Mouse (Mus musculus) macrophage (primary cell): Measurements from ENCODE around the gene Ptpru. TPM values are rescaled to one million over a fixed set of nuclear protein-coding genes. Genes with fewer than 3 reads are reported as not detected.
A peak's percentile ranks its signal among the peaks of the same experiment; 100 is the strongest.

Source experiments
- H3K27ac ChIP-seq: fragments of 350-480 bp; formaldehyde crosslinking; 2 replicates; pipeline ENCODE4 v1.9.0; 2021
- H3K36me3 ChIP-seq: fragments of 350-480 bp; formaldehyde crosslinking; 2 replicates; pipeline ENCODE4 v1.9.0; 2021; ENCODE audit errors: inconsistent target
- H3K4me3 ChIP-seq: fragments of 350-480 bp; formaldehyde crosslinking; 2 replicates; pipeline ENCODE4 v1.9.0; 2021; ENCODE audit errors: inconsistent target
- H3K79me2 ChIP-seq: fragments of 350-480 bp; formaldehyde crosslinking; 2 replicates; pipeline ENCODE4 v1.9.0; 2021; ENCODE audit errors: inconsistent target
- WGBS: methylation state at CpG from one replicate; pipeline ENCODE4 v1.1.7; 2026; ENCODE audit warnings: inconsistent platforms; ENCODE audit not compliant: missing documents; 5-methylcytosine and 5-hydroxymethylcytosine counted together
- polyA plus RNA-seq: library from polyadenylated mRNA; stranded (reverse); fragments of 250-400 nt; gene quantifications from 3 replicates; pipeline ENCODE4 v1.2.4, GENCODE M21; 2018; ENCODE audit warnings: inconsistent platforms
- total RNA-seq, 78 experiments: library from RNA; depleted of rRNA; stranded (reverse); fragments of 250-400 nt; gene quantifications; 1 replicate in 9 of 78; 2 replicates in 24 of 78; 3 replicates in 43 of 78; 4 replicates in 2 of 78; pipeline ENCODE4 v1.2.4; 2018; ENCODE audit warnings: inconsistent platforms in 56 of 78

Gene Ptpru
- total RNA-seq (2018; cell fraction: chromatin; rRNA removed): 1 to 10 TPM in 10 of 26 experiments, under 1 TPM in 10, not detected in 6; 0.17 to 4.2 (median 1.0) TPM
- under 1 TPM in 23 of 26 experiments, not detected in 3; 0.03 to 0.33 (median 0.06) TPM for total RNA-seq (2018; cell fraction: cytosol; rRNA removed)
- 1 to 10 TPM in 9 of 26 experiments, under 1 TPM in 12, not detected in 5; 0.06 to 5.3 (median 0.46) TPM for total RNA-seq (2018; cell fraction: nucleus; rRNA removed)
- polyA plus RNA-seq: 0.08 to 0.11 TPM (median 0.10 TPM) in 3 replicates

DNA sequence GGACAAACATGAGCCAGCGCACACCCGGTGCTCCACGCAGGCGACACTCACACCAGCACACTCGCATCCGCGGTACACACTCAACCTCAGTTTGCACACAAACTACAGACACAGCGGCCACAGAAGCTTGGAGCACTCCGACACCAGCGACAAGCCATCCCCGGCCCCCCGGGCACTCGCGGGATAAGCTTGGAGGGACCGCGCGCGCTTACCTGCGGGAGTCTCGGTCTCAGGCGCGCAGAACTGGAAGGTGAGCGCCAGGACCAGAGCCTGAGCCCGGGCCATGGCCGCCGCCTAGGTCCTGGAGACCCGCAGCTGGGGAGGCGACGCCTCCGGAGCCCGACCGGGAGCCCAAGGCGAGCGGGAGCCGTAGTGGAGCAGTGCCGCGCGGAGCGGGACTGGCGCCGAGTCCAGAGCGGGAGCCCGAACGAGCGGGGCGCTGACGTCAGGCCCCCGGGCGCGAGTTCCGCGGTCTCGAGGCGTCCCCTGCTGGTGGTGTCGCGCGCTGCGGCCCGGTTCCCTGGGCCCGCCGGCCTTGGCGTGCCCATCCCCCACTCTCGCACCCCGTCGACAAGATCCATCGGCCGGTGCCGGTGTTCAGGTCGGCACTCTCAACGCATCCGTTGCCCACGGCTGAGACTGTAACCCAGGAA, at the start of gene Ptpru:
Gene Ptpru (minus strand): TSS at position 417 of the 653 bp plus-strand sequence.
- Histone ChIP-seq H3K4me3 (no peak within 1 kb of the TSS), H3K27ac (no peak within 1 kb of the TSS), H3K79me2 (no peaks in the 10 kb centered on the region), H3K36me3 (no peaks in the 10 kb centered on the region)
- WGBS: under 1% methylated on average over 72 of the region's 72 CpGs

DNA sequence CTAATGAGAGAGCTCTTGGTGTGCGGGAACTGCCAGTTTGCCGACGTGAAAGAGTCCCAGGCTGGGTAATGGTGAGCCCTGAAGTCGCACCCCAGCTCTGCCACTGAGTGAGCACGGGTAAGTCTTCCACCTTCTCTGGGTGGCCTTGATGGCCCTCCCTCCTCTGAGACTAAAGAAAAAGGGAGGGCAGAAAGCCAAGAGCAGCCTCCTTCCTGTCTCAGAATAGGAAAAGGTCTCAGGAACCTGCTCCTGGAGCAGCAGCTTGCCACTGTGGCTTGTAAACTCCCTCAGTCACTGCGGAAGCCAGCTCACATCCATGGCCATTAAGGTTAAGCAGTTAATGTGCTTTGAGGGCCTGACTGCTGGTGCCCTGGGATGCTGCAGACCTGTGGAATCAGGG, 47.3 kb upstream of the Ptpru start:
- Histone ChIP-seq H3K27ac (no peak overlapping the region), H3K36me3 (peaks cover 24% of the 10 kb centered on the region; the same call in 1 of the 2 replicates), H3K4me3 (no peak overlapping the region), H3K79me2 (peaks cover 100% of the 10 kb centered on the region)
- 84% methylated on average over 6 of the region's 6 CpGs for WGBS

DNA sequence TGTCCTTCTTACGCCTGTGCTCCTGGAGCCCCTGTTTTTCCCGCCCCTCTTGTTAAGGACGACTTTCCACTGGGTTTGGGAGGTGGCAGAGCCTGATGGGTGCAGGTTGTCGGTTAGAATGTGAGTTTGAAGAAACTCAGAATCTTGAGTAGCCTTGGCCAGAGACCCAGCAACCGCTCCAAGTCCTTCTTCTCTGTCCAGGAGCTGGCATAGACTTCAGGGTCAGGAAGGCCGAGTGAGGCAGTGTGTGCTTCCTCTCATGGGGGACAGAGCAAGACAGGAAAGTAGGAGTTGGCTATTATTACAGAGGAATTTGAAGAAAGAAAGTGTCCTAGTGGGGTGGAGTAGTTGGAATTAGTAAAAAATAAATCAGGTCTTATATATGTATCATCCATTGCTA, 45.5 kb upstream of the Ptpru start:
- WGBS: 73% methylated on average over 6 of the region's 6 CpGs
- peaks cover 24% of the 10 kb centered on the region; the same call in 1 of the 2 replicates for H3K36me3 ChIP-seq
- H3K79me2 ChIP-seq: peaks cover 100% of the 10 kb centered on the region
- H3K27ac ChIP-seq: no peak overlapping the region
- H3K4me3 ChIP-seq: no peak overlapping the region

DNA sequence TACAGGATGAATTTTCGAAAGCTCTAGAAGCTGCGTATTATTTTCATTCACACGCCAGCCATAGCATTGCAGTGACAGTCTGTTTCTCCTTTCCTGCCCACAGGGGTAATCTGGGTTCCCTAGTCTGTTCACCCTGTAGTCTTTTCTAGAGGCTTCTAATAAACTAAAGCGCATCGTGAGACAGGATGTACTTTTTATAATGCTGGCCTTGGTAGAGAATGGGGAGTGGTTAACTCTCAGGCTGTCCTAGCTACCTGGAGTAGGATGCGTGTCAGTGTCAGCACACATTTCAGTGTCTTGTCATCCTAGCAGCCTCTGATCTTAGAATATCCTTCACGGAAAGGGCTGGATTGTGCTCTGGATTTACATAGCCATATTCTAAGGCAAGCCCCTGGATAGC, 43.2 kb upstream of the Ptpru start:
- no peak overlapping the region for H3K4me3 ChIP-seq
- 83% methylated on average over 7 of the region's 7 CpGs for WGBS
- H3K79me2 ChIP-seq: peaks cover 100% of the 10 kb centered on the region
- no peak overlapping the region for H3K27ac ChIP-seq
- peaks cover 19% of the 10 kb centered on the region; the same call in 1 of the 2 replicates for H3K36me3 ChIP-seq

DNA sequence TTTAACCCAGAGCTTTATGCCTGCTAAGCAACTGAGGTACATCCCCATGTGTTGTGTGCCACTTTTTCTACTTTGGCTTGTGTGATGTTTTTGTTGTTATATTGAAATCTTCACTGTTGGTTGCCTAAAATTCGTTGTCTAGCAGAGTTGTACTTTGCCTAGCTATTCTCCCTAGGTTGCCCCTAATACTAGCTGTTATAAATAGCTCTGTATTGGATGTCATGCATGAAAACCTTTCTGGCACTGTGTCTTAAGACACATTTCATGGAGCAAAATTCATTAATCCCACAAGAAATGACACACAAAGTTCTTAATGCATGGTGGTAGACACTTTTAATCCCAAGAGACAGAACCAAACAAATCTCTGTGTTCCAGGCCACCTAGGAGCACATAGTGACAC, 41.6 kb upstream of the Ptpru start:
- peaks cover 100% of the 10 kb centered on the region for H3K79me2 ChIP-seq
- no peak overlapping the region for H3K27ac ChIP-seq
- no peak overlapping the region for H3K4me3 ChIP-seq
- WGBS: 85% methylated on average over 1 of the region's 1 CpGs
- peaks cover 3% of the 10 kb centered on the region; the same call in 1 of the 2 replicates for H3K36me3 ChIP-seq

DNA sequence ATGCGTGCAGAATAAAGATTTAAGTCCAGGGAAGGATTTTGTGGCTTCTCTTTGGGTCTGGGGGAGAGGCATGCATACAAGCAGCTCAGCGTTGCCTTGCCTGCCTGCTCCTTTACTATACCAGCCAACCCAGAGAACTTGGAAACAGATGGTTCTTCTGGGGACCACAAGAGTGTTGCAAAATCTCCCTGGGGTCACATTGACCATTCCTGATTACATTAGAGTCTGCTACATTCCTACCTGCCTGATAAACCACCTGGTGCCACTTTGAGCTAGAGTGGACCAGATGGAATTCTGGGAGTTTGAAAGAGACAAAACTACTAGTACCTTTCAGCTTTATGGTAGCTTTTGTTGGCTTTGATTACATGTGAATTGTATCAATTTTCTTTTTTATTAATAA, 38.7 kb upstream of the Ptpru start:
- Histone ChIP-seq H3K27ac (no peak overlapping the region), H3K79me2 (peaks cover 79% of the 10 kb centered on the region)
- 64% methylated on average over 2 of the region's 2 CpGs for WGBS

DNA sequence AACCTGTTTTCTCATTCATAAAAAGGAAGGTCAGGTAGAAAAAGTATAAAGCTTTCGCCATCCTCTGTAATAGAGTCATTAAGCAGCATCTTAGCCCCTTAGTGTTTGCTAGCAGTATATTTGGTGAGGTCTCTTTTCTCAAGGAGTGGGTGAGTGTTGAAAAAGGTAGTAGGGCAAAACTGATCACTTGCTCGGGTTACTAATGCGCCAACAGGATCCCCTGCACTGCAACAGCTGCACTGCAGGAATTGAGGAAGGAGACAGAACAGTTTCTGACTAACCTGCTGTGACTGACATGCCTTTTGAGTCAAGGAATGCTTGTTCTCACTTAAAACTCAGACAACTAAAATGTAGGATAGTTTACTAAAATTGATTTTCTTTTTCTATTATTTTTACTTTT, 37.2 kb upstream of the Ptpru start:
- no peaks in the 10 kb centered on the region for H3K36me3 ChIP-seq
- H3K79me2 ChIP-seq: peaks cover 63% of the 10 kb centered on the region
- H3K4me3 ChIP-seq: peak overlapping the region; percentile 77
- peak overlapping the region; percentile 74; the same call in 1 of the 2 replicates for H3K27ac ChIP-seq
- 13% methylated on average over 3 of the region's 3 CpGs for WGBS

More for the DNA sequence above, 38.7 kb upstream of the Ptpru start:
- Histone ChIP-seq H3K4me3 (no peak overlapping the region), H3K36me3 (no peaks in the 10 kb centered on the region)

DNA sequence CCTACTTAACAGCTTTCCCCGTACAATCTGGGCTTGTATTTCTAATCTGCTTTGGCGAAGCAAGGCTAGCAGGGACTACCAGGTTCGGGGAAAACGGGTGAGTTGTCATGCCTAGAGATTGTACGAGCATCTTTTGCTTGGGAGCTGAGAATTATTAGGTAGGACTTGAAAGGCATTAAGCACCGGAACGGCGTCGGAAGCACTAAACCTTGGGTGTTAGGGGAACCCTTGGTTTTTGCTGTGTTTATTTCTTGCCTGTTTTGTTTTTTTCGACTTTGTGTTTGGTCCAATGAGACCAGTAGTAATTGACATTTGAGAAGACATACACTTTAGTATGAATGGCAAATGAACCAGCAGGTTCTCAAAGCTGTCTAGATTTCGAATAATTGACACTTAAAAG, 36.5 kb upstream of the Ptpru start:
- WGBS: 1% methylated on average over 11 of the region's 11 CpGs
- no peaks in the 10 kb centered on the region for H3K36me3 ChIP-seq

DNA sequence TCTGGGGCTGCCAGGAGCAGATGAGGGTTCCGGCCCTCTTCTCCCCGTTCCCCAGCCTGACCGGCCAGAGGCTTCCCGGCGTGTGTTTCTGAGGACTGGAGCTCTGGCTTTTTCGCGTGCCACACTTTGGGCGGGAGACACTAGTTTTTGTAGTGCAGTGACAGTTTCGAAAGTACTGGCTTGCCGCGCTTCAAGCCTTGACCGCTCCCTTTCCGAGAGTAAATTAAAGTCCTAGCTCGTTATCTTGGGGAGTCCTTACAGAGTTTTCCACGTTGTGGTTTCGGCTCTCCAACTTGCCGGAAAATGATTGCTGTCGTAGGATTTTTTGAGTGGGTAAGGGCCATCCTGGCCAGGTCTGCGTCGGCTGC, 36.1 kb upstream of the Ptpru start:
- WGBS: 0% methylated on average over 20 of the region's 20 CpGs
- Histone ChIP-seq H3K4me3 (peak overlapping the region; percentile 77), H3K36me3 (no peaks in the 10 kb centered on the region), H3K27ac (peak overlapping the region; percentile 74), H3K79me2 (peaks cover 52% of the 10 kb centered on the region)

More for the DNA sequence above, 36.5 kb upstream of the Ptpru start:
- Histone ChIP-seq H3K4me3 (peak overlapping the region; percentile 77), H3K79me2 (peaks cover 56% of the 10 kb centered on the region), H3K27ac (peak overlapping the region; percentile 74)

DNA sequence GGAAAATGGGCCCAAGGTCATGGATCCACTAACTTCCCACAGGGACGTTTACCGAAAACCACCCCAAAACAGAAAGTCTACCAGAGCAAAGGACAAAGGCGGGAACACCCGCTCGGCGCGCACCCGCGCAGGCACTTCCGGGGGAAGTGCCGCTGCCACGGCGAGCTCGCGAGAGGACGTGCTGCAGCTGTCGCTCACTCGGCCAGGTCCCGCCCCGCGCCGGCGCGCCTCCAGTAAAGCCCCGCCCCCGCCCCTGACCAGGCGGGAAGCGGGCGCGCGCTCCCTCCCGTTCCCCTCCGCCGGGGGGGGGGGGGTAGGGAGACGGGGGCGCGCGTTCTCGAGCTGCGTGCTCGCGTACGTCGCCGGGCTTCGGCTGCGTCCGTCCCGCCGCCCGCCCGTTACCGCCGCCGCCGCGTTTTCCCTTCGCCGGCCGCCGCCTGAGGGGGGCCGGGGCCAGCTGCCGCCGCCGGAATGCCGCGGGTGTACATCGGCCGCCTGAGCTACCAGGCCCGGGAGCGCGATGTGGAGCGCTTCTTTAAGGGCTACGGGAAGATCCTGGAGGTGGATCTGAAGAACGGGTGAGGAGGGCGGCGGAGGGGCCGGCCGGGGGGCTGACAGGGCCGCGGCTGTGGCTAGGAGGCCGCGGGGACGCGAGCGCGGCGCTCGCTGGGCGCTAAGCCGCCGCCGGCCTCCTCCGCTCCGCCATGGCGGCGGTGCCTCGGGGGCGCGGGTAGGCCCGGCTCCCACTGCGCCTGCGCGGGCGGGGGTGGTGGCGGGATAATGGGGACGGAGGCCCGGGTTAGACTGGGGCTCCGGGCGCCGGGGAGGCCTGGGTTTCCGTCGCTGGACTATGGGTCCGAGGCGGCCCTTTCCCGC, 35.4 kb upstream of the Ptpru start, which contains the start of gene Srsf4:
Gene Srsf4 (plus strand): TSS at position 325 of the 876 bp plus-strand sequence.
- under 1% methylated on average over 51 of the region's 116 CpGs for WGBS
- peak within 1 kb of the TSS; percentile 77 for H3K4me3 ChIP-seq
- H3K79me2 ChIP-seq: peaks cover 46% of the 10 kb centered on the region
- no peaks in the 10 kb centered on the region for H3K36me3 ChIP-seq
- peak within 1 kb of the TSS; percentile 74 for H3K27ac ChIP-seq

DNA sequence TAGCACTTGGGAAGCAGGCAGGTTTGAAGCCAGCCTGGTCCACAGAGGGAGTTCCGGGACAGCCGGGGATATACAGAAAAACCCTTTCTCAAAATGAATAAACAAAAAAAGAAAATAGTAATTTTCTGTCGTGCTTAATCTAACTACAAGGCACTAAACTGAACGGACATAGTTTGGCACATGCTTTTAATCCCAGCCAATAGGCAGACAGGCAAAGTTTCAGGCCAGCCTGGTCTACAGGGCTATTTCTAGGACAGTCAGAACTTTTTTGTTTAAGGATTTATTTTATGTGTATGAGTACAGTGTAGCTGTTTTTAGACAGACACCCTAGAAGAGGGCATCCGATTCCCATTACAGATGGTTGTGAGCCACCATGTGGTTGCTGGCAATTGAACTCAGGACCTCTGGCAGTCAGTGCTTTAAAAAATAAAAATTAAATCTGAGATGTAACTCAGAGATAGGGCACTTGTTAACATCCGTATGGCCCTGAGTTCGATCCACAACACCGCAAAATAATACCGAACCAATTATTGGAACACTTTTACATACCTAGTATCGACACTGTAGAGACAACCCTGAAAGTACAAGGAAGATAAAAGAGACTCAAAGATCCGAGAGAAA, 34.7 kb upstream of the Ptpru start:
- H3K4me3 ChIP-seq: peak overlapping the region; percentile 49
- H3K79me2 ChIP-seq: peaks cover 38% of the 10 kb centered on the region
- H3K36me3 ChIP-seq: no peaks in the 10 kb centered on the region
- WGBS: 10% methylated on average over 11 of the region's 11 CpGs
- peak overlapping the region; percentile 68 for H3K27ac ChIP-seq

DNA sequence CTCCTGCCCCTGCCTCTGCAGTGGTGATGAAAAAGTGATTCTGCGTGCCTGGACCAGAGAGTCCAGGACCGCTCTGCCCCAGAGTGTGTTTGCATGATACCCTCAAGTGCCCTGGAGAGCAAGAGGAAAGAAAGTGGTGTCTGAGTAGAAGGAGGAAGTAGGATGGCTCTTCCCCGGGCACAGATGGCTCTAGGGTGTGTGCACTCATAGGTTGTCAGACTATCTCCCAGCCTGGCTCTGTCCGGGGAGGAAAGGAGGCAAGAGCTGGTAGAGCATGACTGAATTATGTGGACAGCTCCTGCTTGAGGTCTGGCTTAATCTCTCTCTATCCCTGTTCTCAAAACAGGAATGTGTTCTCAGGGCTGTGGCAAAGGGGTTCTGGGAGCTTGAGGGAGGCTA, 23.3 kb upstream of the Ptpru start:
- peak overlapping the region; percentile 70 for H3K27ac ChIP-seq
- no peaks in the 10 kb centered on the region for H3K79me2 ChIP-seq
- no peaks in the 10 kb centered on the region for H3K36me3 ChIP-seq
- 7% methylated on average over 3 of the region's 4 CpGs for WGBS
- no peak overlapping the region; the same call in 1 of the 2 replicates for H3K4me3 ChIP-seq

DNA sequence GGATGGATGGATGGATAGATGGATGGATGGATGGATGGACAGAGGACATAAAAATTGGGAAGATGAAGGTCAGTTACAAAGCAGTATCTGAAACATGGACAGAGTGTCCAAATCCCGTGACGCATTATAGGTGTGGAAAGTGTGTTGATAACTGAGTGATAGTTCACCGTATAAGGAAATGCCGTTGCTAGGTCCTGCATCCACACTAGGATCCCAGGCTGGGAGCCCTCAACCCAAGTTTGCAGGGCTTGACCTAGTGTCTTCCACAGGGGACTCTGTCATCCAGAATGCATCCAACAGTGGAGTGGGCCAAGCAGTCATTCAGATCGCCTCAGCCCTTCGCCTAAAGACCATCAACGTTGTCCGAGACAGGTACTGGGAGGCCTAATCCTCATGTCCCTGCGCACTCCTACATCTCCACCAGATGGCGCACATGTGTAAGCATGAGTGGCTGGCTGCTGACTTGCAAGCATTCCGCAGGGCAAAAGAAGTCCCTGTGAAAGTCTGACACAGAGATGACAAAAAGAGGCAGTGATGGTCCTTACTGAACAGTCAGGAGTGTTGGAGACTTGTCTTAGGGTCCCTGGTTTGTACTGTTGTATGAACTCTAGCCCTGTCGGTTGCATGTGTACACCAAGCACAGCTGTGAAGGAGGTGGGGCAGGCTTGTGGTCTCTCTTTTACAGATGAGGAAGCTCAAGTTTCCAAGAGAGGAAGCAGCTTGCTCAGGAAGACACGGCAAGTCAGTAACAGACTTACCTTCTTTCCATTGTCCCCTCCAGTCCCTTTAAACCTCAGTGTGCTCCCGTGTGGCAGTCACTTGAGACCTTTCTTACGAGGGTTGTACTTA, 22.6 kb upstream of the Ptpru start:
- WGBS: 28% methylated on average over 15 of the region's 15 CpGs
- peak overlapping the region; percentile 70 for H3K27ac ChIP-seq
- no peaks in the 10 kb centered on the region for H3K79me2 ChIP-seq
- no peak overlapping the region; the same call in 1 of the 2 replicates for H3K4me3 ChIP-seq
- H3K36me3 ChIP-seq: no peaks in the 10 kb centered on the region
